Mouse (Mus musculus) lung, postnatal 14 days (tissue): Measurements from ENCODE around the gene Sema3a.
"Not testable (repeated sequence)": the region's sequence is repeated elsewhere in the genome, so short reads cannot be mapped to it uniquely, and the experiment has no call there.

ENCODE experiments used
- DNase-seq: peaks from one replicate; pipeline ENCODE4 v3.0.0; 2021

The Sema3a gene

GRCm38 (mm10) chr5:13579123-13579522, 453.9 kb downstream of the Sema3a start:
- no peak for DNase-seq

- DNase-seq, result no peak
Measured at GRCm38 (mm10) chr5:13585559-13586207, 460.5 kb downstream of the Sema3a start.

DNA sequence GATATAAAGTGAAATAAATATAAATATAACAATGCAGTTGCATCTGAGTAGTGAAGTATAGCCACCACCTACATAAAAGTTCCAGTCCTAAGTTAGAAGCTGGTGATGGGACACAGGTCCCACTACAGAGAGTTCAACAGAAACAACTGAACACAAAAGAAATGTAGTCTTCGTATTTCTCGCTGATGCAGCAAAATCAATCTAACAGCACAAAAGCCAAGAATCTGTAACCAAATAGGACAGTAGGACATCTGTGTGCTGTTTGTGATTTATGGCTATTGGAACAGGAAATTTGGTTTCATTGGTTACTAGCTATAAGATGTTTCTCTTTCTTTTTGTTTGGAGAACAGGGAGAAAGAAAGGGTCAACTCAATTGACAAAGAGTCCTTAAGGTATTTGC, 469.2 kb downstream of the Sema3a start:
- no peak for DNase-seq

DNA sequence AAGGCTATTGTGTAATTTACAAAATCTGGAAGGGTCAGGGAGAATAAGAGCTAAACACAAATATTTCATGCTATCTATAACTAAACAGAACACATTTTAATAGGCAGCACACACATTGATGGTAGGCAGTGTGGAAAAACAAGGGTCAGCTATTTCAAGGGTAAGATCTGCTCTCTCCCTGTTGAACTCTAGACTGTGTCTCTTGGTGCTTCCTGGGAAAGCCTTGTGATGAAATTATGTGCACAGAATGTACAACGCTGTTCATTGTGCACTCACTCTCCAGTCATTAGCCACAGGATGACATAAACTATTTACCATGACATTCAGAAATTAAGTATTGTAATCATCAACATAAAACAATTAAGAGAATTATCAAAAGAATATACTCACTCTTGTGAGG, 486.4 kb downstream of the Sema3a start:
- no peak for DNase-seq

- no peak for DNase-seq
Measured at GRCm38 (mm10) chr5:13612088-13612487, 486.9 kb downstream of the Sema3a start.

DNA sequence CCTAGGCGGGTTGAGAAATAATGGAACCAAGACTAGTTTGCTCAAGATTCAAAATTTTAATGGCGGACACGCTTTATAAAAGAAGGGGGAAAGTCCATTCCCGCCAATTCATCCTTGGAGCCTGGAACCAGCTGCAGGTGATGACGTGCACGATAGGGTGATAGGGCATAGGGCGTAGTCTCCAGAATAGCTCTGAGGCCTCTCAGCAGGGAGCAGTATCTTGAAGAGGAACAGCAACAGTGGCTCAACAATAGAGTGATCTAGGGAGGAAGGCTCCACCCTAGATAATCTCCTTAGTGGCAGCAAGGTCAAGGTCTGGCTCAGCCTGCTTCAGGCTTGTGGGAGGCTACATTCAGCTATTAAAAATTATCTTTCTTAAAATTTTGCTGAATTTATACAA, 489.4 kb downstream of the Sema3a start:
- not testable (repeated sequence) for DNase-seq

DNA sequence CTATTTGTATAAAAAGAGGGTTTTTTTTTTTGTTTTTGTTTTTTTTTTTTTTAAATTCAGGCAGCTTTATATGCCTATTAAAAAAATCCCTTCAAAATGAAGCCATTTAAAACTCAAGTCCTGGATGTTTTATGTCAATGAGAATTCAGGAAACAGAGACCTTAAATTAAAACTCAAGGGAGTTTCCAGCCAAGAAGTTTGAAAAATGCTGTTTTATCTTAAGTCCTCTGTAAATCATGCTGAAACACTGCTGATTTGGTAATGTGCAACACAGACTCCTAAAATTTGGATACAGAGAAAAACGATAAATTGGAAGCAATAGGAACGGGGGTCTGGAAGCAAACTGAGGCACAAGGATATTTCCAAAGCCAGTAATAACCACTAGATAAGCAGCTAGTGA, 490.7 kb downstream of the Sema3a start:
- DNase-seq, result no peak

GRCm38 (mm10) chr5:13622578-13622977, 497.4 kb downstream of the Sema3a start:
- DNase-seq, result no peak

DNA sequence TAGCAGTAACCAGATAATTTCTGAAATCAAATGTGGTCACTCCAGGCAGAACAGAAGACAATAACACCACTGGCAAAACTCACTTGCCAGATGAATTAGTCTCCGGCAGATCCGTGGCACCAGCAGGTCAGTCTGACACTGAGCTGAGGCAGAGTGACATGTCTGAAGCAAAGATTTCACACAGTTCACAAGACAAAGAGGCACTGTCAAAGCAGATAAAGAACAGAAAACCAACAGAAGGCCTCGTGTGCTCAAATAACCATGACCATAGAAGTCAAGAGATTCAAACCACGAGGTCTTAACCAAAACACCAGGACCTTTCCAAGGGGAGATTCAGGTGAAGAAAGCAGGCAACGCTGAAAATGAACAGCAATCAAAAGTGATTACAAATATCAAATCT, 499.5 kb downstream of the Sema3a start:
- DNase-seq, result no peak

GRCm38 (mm10) chr5:13626093-13626492, 500.9 kb downstream of the Sema3a start:
- no peak for DNase-seq

DNA sequence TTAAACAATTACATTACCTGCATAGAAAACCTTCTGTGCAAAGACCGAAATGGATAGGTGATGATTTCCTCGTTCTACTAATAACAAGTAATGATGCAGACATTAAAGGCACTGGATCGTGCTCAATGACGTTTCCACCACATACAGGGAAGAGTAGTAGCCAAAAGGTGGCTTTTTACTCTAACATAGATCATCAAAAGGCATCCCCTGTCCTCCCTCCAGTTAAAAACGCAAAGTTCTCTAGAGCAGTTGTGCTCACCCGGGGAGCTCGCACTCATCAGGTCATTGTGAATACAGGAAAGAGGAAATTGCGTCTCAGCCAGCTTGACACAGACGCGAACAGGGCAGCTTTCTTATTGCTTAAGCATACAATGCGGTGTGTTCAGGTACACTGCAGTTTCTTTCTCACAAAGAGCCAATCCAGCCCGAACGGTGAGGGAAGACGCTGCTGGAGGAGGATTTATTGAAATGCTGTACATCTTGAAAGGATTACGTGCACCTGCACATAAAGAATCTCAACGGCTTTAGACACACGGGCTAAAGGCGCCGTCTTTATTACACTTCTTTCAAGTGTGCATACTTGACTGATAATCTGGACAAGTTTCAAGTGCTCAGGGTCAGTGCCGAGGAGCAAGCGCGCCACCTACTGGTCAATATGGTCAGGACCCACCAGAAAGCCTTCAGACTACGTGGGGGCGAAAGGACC, 503.5 kb downstream of the Sema3a start:
- peak; percentile 85 for DNase-seq

DNA sequence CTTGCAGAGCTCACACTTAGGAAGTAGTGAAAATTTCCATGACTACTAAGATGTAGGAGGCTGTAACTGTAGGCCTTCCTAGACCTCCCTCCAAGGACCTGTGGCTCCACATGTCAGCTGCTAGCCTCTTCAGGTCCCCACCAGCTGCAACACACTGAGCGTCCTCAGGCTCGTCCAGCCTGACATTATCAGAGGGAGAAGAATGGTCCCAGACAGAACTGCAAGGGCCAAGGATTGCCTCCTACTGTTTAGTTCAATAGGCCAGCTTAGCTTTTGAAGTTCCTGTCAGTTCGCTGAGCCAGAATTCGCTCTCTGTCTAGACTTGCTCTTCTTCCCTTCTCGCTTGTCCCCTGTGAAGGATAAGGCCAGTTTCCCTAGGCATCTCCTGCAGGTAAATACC, 504.7 kb downstream of the Sema3a start:
- DNase-seq, result no peak

GRCm38 (mm10) chr5:13630692-13631091, 505.5 kb downstream of the Sema3a start:
- DNase-seq, result no peak

- no peak for DNase-seq
Measured at GRCm38 (mm10) chr5:13636237-13636636, 511.0 kb downstream of the Sema3a start.
